Mouse (Mus musculus) neural tube, embryonic 11.5 days (tissue): ENCODE measurements around the gene Stip1. TPM values are rescaled to one million over a fixed set of nuclear protein-coding genes. Genes with fewer than 3 reads are reported as not detected.

Experiments
- ATAC-seq: fragments of 200-750 bp; cut with Nextera tagmentation; 2 replicates; pipeline ENCODE4 v1.8.0; 2017; ENCODE audit warnings: moderate number of reproducible peaks, mild to moderate bottlenecking, moderate TSS enrichment, moderate library complexity; ENCODE audit not compliant: insufficient read depth, low FRiP score, low TSS enrichment
- DNase-seq: peaks from one replicate; pipeline ENCODE4 v3.0.0-alpha.2; 2015; ENCODE audit warnings: low spot score
- H3K27ac ChIP-seq: fragments of 300-500 bp; sonication (generic); 2 replicates; pipeline ENCODE4 v1.5.1; 2014; ENCODE audit warnings: low read depth, mild to moderate bottlenecking, low read length
- H3K27me3 ChIP-seq: fragments of 300-500 bp; sonication (generic); 2 replicates; pipeline ENCODE4 v1.6.1; 2014; ENCODE audit warnings: mild to moderate bottlenecking, low read length, mixed read lengths; ENCODE audit not compliant: control insufficient read depth, insufficient read depth
- H3K36me3 ChIP-seq: fragments of 300-500 bp; sonication (generic); 2 replicates; pipeline ENCODE4 v1.6.1; 2014; ENCODE audit warnings: mild to moderate bottlenecking, low read length, moderate library complexity, mixed read lengths; ENCODE audit not compliant: control insufficient read depth, insufficient read depth
- H3K4me1 ChIP-seq: fragments of 300-500 bp; sonication (generic); 2 replicates; pipeline ENCODE4 v1.6.1; 2014; ENCODE audit warnings: low read length, mixed read lengths; ENCODE audit not compliant: control insufficient read depth, insufficient read depth
- H3K4me2 ChIP-seq: fragments of 300-500 bp; sonication (generic); 2 replicates; pipeline ENCODE4 v1.6.1; 2014; ENCODE audit warnings: low read depth, mild to moderate bottlenecking, moderate library complexity
- H3K4me3 ChIP-seq: fragments of 300-500 bp; sonication (generic); 2 replicates; pipeline ENCODE4 v1.5.1; 2014; ENCODE audit warnings: low read depth, low read length
- H3K9ac ChIP-seq: fragments of 300-500 bp; sonication (generic); 2 replicates; pipeline ENCODE4 v1.6.1; 2014; ENCODE audit warnings: mild to moderate bottlenecking, low read length
- H3K9me3 ChIP-seq: fragments of 300-500 bp; sonication (generic); 2 replicates; pipeline ENCODE4 v1.6.1; 2016; ENCODE audit warnings: low read length; ENCODE audit not compliant: control insufficient read depth
- whole genome bisulfite sequencing: fragments of 180-500 bp; shearing (Covaris S2); extraction: QIAGEN DNeasy Blood & Tissue Kit; methylation state at CpG from one replicate; pipeline ENCODE4 v1.1.7; 2014; 5-methylcytosine and 5-hydroxymethylcytosine counted together
- polyA plus RNA-seq: library from polyadenylated mRNA; unstranded; fragments of >200 nt; fragmentation: Nextera tagmentation; extraction: Ambion mirVana; gene quantifications from 2 replicates; pipeline ENCODE4 v1.2.1, GENCODE M21; 2014

Stip1 gene
- polyA plus RNA-seq, 1 experiment from 2014 or later: 423 TPM

DNA sequence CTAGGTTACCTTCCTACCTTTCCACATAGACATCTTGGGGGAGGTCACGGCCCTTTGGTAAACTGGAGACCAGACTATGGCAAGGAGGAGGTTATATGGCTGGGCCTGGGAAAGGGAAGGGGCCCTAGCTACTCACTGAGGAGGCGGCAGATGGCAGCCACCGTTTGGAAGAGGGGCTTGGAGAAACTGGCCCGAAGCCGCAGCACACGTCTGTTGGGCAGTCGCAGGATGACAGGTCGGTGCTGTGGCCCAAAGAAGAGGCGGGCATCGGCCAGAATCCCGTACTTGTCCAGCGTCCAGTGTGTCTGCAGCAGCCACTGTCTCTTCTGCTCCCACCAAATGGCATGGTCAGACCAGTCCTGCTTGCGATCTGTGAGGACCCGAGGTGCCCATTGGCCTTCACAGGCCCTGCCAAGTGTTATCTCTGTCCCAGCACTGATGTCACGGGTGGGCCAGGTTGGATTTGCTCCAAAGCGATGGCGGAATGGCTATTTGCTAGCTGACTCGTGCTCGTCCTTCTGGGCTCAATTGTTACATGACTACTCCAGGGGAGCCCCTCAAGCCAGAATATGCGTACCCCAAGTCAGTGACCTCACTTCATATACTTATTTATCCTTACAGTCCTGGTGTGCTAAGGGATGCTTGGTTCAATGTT lies 25.2 kb downstream of the Stip1 start:
- H3K9me3 ChIP-seq: no peaks in the 10 kb centered on the region
- H3K4me3 ChIP-seq: no peak overlapping the region
- H3K27me3 ChIP-seq: no peaks in the 10 kb centered on the region
- peaks cover 5% of the 10 kb centered on the region for H3K36me3 ChIP-seq
- ATAC-seq (no peak), DNase-seq (no peak)
- no peak overlapping the region for H3K9ac ChIP-seq
- no peaks in the 10 kb centered on the region for H3K4me1 ChIP-seq
- WGBS: 90% methylated on average over 20 of the region's 20 CpGs
- no peak overlapping the region for H3K27ac ChIP-seq
- no peak overlapping the region for H3K4me2 ChIP-seq

DNA sequence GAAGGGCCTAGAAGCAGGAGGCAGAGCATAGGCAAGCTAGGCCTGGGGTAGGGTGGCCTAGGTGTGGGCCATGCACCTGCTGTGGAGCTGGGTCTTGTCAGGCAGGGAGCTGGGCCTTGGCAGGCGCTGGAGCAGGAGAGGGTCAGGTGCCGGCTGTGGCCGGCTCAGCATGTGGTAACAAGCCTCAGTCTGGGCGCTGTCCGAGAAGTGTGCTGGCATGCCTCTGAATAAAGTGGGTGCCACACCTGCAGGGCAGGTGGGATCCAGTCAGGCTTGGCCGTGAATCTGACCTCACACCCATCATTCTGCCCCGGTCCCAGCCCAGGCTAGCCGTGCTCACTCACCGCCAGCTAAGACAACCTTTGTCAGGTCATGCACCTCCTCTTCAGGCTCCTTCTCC lies 25.8 kb downstream of the Stip1 start:
- WGBS: 85% methylated on average over 9 of the region's 9 CpGs
- no peak overlapping the region for H3K9ac ChIP-seq
- no peak overlapping the region for H3K4me3 ChIP-seq
- no peaks in the 10 kb centered on the region for H3K9me3 ChIP-seq
- no peak overlapping the region for H3K4me2 ChIP-seq
- ATAC-seq: no peak
- peaks cover 4% of the 10 kb centered on the region for H3K36me3 ChIP-seq
- no peaks in the 10 kb centered on the region for H3K27me3 ChIP-seq
- no peak for DNase-seq
- no peaks in the 10 kb centered on the region for H3K4me1 ChIP-seq
- no peak overlapping the region for H3K27ac ChIP-seq

DNA sequence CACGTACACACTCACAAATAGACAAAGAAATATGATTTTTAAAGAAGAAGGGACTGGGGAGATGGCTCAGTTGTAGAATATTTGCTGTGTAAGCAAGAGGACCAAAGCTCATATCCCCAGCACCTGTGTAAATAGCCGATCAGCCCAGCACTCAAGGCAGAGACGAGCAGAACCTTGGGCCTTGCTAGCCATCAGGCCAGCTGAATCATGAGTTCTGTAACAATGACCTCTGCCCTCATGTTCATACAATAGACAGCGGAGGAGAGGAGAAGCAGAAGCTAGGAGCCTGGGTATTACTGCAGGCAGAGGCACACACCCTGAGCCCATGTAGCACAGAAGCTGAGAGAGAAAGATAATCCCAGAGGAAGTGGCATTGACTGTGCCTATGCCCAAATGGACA lies 27.3 kb downstream of the Stip1 start:
- Histone ChIP-seq H3K27me3 (no peaks in the 10 kb centered on the region), H3K4me3 (no peak overlapping the region), H3K36me3 (peaks cover 2% of the 10 kb centered on the region), H3K9ac (no peak overlapping the region), H3K27ac (no peak overlapping the region), H3K9me3 (no peaks in the 10 kb centered on the region), H3K4me1 (no peaks in the 10 kb centered on the region), H3K4me2 (no peak overlapping the region)
- 65% methylated on average over 4 of the region's 4 CpGs for WGBS
- DNase-seq (no peak), ATAC-seq (no peak)

DNA sequence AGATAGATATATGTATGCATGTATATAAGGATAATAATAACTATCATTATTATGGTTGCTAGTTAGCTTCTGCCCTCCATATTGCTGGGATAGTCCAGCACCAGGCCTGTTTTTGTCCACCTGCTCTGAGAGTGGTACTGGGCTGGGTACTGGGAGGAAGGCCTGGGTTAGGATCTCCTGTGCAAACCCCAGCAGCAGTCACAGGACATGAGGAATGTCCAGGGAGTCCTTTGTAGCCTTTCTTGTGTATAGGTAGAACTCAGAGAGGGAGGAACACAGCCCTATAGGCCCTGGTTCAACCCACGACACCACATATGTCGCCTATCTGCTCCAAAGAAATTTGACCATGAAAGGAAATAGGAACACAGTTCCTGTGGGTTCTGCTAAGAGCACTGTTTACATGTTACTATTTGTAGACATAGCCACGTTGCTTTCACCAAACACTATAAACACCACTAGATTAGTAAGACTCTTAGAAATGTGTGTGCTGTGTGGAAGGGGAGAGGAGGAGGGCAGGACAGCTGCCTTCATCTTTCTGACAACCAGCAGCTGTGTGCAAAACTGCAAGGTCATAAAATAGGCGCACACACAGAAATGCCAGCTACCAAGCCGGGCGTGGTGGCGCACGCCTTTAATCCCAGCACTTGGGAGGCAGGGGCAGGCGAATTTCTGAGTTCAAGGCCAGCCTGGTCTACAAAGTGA lies 32.7 kb downstream of the Stip1 start:
- ATAC-seq (no peak), DNase-seq (no peak)
- Histone ChIP-seq H3K27me3 (no peaks in the 10 kb centered on the region), H3K4me2 (no peak overlapping the region), H3K27ac (no peak overlapping the region), H3K4me3 (no peak overlapping the region), H3K9ac (no peak overlapping the region), H3K36me3 (no peaks in the 10 kb centered on the region), H3K9me3 (no peaks in the 10 kb centered on the region), H3K4me1 (no peaks in the 10 kb centered on the region)
- WGBS: 86% methylated on average over 9 of the region's 9 CpGs

DNA sequence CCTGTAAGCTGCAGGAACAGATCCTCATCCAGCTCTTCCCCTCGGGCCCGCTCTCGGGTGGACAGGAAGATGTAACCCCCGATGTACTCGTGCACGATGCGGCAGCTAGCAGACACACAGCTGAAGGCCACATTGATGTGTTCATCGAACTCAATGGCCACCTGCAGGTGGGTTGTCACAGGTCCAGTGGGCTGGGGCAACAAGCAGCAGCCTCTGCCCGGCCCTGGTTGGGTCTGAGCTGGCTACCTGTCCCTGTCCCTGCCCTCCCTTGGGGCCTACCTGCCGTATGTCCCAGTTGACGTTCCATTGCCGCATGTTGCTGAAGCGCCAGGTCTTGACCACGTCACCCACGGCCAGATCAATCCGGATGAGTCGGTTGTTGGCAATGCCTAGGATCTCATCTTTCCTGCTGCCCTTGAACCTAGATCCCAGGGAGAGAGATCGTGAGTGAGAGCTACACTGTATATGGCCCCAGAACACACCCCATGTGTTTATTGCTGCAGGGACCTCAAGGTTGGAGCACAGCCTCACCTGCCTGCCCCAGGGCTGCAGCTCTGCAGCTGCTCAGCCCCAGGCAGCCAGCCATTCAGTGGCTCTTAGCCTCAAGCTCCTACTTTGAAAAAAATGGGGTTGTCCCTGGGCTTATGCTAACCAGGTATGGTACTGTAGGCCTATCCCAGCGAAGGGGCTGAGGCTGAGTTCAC lies 40.3 kb downstream of the Stip1 start:
- ATAC-seq (no peak), DNase-seq (no peak)
- H3K9me3 ChIP-seq: no peaks in the 10 kb centered on the region
- peaks cover 4% of the 10 kb centered on the region; the same call in 1 of the 2 replicates for H3K36me3 ChIP-seq
- no peak overlapping the region for H3K9ac ChIP-seq
- no peak overlapping the region for H3K4me2 ChIP-seq
- no peak overlapping the region for H3K4me3 ChIP-seq
- H3K4me1 ChIP-seq: peaks cover 16% of the 10 kb centered on the region
- no peaks in the 10 kb centered on the region for H3K27me3 ChIP-seq
- H3K27ac ChIP-seq: no peak overlapping the region
- WGBS: 94% methylated on average over 19 of the region's 19 CpGs

DNA sequence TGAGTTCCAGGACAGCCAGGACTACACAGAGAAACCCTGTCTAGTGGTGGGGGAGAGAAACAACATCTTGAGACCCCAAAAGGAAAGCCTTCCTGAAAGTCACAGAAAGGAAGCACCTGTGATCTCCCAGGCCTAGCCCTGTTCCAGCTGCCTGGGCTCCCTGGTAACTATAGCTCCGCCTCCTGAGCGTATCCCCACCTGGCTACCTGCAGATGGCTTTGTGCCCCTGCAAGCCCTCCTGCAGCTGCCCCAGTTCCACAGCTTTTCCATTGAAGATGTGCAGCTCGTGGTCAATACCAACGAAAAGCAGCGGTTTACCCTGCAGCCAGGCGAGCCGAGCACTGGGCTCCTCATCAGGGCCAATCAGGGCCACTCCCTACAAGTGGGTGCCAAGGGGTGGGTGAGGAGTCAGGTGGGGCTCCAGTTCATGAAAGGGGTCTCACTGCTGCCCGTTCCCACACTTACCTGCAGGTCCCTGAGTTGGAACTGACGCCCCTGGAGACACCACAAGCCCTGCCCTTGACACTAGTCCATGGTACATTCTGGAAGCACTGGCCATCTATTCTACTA lies 42.0 kb downstream of the Stip1 start:
- no peaks in the 10 kb centered on the region for H3K9me3 ChIP-seq
- H3K4me2 ChIP-seq: no peak overlapping the region
- WGBS: 80% methylated on average over 9 of the region's 9 CpGs
- peaks cover 4% of the 10 kb centered on the region; the same call in 1 of the 2 replicates for H3K36me3 ChIP-seq
- DNase-seq (no peak), ATAC-seq (no peak)
- peaks cover 19% of the 10 kb centered on the region for H3K4me1 ChIP-seq
- no peak overlapping the region for H3K9ac ChIP-seq
- no peaks in the 10 kb centered on the region for H3K27me3 ChIP-seq
- H3K4me3 ChIP-seq: no peak overlapping the region
- H3K27ac ChIP-seq: no peak overlapping the region

DNA sequence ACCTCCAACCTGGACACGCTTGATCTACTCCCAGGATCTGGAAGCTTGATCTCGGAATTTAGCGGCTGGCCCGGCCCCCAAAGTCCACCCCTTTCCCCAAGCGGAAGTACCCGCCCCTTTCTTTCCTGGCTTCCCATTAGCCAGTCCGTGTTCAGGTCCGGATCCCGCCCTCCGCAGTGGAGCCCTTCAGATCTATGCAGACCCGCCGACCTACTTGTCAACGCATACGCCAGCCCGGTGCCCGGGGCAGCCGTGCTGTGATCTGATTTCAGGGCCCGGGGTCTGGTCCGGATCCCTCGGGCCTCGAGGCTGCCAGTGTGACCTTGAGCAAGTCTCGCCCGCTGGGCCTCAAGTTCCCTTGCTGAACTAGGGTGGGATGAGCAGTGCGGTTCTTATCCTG lies 43.8 kb downstream of the Stip1 start, which contains the start of the genes Nudt22 and Trpt1:
Gene Nudt22, minus strand, starts transcription at position 112 of the 400 bp plus-strand sequence.
Gene Trpt1, plus strand, starts transcription at position 126 of the 400 bp plus-strand sequence.
- Histone ChIP-seq H3K4me2 (peak within 1 kb of the TSS; percentile 76), H3K9ac (peak within 1 kb of the TSS; percentile 53), H3K4me1 (peaks cover 22% of the 10 kb centered on the region), H3K27me3 (no peaks in the 10 kb centered on the region), H3K9me3 (no peaks in the 10 kb centered on the region), H3K4me3 (peak within 1 kb of the TSS; percentile 41), H3K27ac (no peak within 1 kb of the TSS), H3K36me3 (peaks cover 4% of the 10 kb centered on the region; the same call in 1 of the 2 replicates)
- peak; percentile 88 for DNase-seq
- under 1% methylated on average over 24 of the region's 24 CpGs for whole genome bisulfite sequencing
- ATAC-seq: peak; percentile 78; the same call in 1 of the 2 replicates

DNA sequence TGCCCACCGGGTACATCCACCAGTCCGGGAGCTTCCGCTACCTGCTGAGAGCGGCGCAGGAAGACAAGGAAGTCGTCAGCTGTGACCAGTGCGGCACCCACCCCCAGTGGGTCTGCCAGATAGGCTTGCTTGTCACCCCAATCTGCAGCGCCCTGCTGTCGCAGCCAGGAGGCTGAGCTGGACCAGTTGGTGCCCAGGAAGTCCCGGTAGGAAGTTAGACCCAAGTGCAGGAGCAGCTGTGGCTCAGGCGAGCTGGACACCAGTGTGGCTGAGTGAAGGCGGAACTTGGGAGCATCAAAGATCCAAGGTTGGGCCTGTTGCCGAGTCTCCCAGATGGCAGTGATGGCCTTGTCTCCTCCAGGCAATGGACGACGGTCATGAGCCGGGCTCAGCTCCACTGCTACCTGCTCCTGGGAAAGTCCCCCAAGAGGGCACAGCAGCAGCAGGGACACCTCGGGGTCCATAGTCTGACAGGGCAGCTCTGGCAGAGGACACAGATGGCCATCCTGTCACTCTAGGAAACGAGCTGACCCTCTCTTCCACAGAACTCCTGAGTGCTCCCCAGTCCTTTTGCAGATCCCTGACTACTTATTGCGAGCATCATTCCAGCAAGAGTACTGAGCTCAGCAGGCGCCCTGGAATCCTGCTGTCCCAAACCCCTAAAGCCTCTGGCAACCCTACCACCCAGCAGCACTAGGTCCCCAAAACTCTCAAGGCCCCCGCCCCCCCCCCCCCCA lies 44.3 kb downstream of the Stip1 start:
- peaks cover 22% of the 10 kb centered on the region for H3K4me1 ChIP-seq
- no peaks in the 10 kb centered on the region for H3K9me3 ChIP-seq
- peaks cover 4% of the 10 kb centered on the region; the same call in 1 of the 2 replicates for H3K36me3 ChIP-seq
- H3K4me3 ChIP-seq: peak overlapping the region; percentile 41
- H3K27ac ChIP-seq: no peak overlapping the region
- peak overlapping the region; percentile 76 for H3K4me2 ChIP-seq
- 47% methylated on average over 21 of the region's 21 CpGs for whole genome bisulfite sequencing
- ATAC-seq (no peak), DNase-seq (no peak)
- H3K9ac ChIP-seq: peak overlapping the region; percentile 53
- no peaks in the 10 kb centered on the region for H3K27me3 ChIP-seq
